Mouse (Mus musculus) layer of hippocampus, postnatal 10 days (tissue): ENCODE data around the gene Tln1. TPM values are rescaled to one million over a fixed set of nuclear protein-coding genes. Genes with fewer than 3 reads are reported as not detected.

Source experiments
- DNase-seq, 2 experiments: peaks; one replicate each; pipeline ENCODE4 v3.0.0; 2021; ENCODE audit warnings: low spot score in 2 of 2
- total RNA-seq, 2 experiments: library from RNA; stranded (reverse); gene quantifications; 2 replicates each; pipeline ENCODE4 v1.2.3; 2021

Gene Tln1
- total RNA-seq, 2 experiments from 2014 or later = 54.4 to 69.7 TPM

DNA sequence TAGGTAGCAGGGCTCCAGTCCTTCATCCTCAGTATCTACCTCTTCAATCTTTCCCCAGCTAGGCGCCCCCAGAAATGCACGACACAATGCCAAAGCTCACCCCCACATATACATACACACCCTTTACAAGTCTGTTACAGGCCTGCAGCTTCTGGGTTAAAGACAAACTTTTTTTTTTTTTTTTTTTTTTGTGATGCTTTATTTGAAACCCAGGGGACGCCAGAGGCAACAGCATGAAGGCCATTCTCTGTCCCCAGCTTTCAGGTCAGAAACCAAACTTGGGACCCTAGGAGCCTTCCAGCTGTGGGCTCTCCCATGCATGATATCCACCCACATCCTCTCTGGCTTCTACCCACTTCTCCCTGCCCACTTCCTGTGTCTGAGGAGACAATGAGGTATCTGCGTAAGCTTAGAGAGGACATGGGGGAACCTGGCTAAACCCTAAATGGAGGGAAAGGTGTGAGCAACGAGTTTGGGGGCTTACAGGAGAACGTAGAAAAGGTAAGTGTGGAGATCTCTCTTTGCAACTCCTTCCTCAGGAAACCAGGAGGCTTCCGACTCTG is 80.5 kb downstream of the Tln1 start:
- DNase-seq = no peak

Other genes starting within 250 kb of the Tln1 start
- gene Rusc2, start 180.7 kb downstream of the Tln1 start, total RNA-seq = 100 to 1,000 TPM; 126 to 129 TPM
- gene Fam166b, start 133.6 kb downstream of the Tln1 start, total RNA-seq = 1 to 10 TPM in 1 of 2 experiments, under 1 TPM in 1; 0.98 to 2.6 TPM
- 10 to 100 TPM; 70.3 to 72.1 TPM for gene Tesk1, start 120.8 kb downstream of the Tln1 start, total RNA-seq
- gene Cd72, start 108.1 kb downstream of the Tln1 start, total RNA-seq = not detected
- gene Sit1, start 79.0 kb downstream of the Tln1 start, total RNA-seq = not detected
- gene Ccdc107, start 69.8 kb downstream of the Tln1 start, total RNA-seq = 10 to 100 TPM; 30.2 to 35.7 TPM
- 1 to 10 TPM; 1.2 to 1.8 TPM for gene Arhgef39, start 63.0 kb downstream of the Tln1 start, total RNA-seq
- 1 to 10 TPM in 1 of 2 experiments, under 1 TPM in 1; 0.54 to 1.7 TPM for gene Car9, start 55.7 kb downstream of the Tln1 start, total RNA-seq
- 1 to 10 TPM; 5.0 to 7.4 TPM for gene Tpm2, start 38.9 kb downstream of the Tln1 start, total RNA-seq
- 10 to 100 TPM; 65.9 to 75.4 TPM for gene Creb3, start 359 bp downstream of the Tln1 start, total RNA-seq
- gene Rgp1, start 16.0 kb upstream of the Tln1 start, total RNA-seq = 10 to 100 TPM; 46.2 to 53.6 TPM
- 10 to 100 TPM; 56.8 to 57.7 TPM for gene Gba2, start 16.2 kb upstream of the Tln1 start, total RNA-seq
- not detected for gene Msmp, start 21.8 kb upstream of the Tln1 start, total RNA-seq
- 10 to 100 TPM; 47.8 to 49.0 TPM for gene Npr2, start 69.2 kb upstream of the Tln1 start, total RNA-seq
- gene Spag8, start 90.9 kb upstream of the Tln1 start, total RNA-seq = 1 to 10 TPM; 2.1 to 2.3 TPM
- 10 to 100 TPM; 30.9 to 34.0 TPM for gene Hint2, start 93.8 kb upstream of the Tln1 start, total RNA-seq
- gene Tmem8b, start 106.3 kb upstream of the Tln1 start, total RNA-seq = 10 to 100 TPM; 49.4 to 50.5 TPM
- 1 to 10 TPM in 1 of 2 experiments, under 1 TPM in 1; 0.53 to 1.0 TPM for gene Fam221b, start 106.5 kb upstream of the Tln1 start, total RNA-seq
- gene Olfr70, start 138.1 kb upstream of the Tln1 start, total RNA-seq = not detected
- not detected for gene Olfr71, start 147.6 kb upstream of the Tln1 start, total RNA-seq
- under 1 TPM; 0.45 to 0.48 TPM for gene Hrct1, start 164.5 kb upstream of the Tln1 start, total RNA-seq
- under 1 TPM; 0.39 to 0.40 TPM for gene Spaar, start 167.3 kb upstream of the Tln1 start, total RNA-seq
- gene Olfr159, start 208.3 kb upstream of the Tln1 start, total RNA-seq = not detected